Mouse (Mus musculus) CH12.LX (cell line): ENCODE results near the gene Notch1. TPM values are rescaled to one million over a fixed set of nuclear protein-coding genes. Genes with fewer than 3 reads are reported as not detected.

ENCODE experiments used
- DNase-seq: peaks from one replicate; pipeline ENCODE4 v3.0.0-alpha.2; 2013; ENCODE audit errors: extremely low read depth
- H3K27ac ChIP-seq: 2 replicates; pipeline ENCODE4 v1.5.1; 2012; ENCODE audit warnings: low read depth, mild to moderate bottlenecking, control low read depth, moderate library complexity; ENCODE audit not compliant: insufficient read depth
- H3K27me3 ChIP-seq: replicated peaks from 2 replicates; pipeline ENCODE3; 2012; ENCODE audit warnings: inconsistent platforms
- H3K36me3 ChIP-seq, 2 experiments: replicated peaks in 1 of 2; 2 replicates each; pipeline versions ENCODE3 to v1.6.1; 2012; ENCODE audit warnings: inconsistent platforms in 1 of 2, low read length in 1 of 2, mild to moderate bottlenecking in 1 of 2, mixed read lengths in 1 of 2, moderate library complexity in 1 of 2; ENCODE audit not compliant: control insufficient read depth in 1 of 2, insufficient read depth in 1 of 2
- H3K4me1 ChIP-seq, 2 experiments: 2 replicates each; pipeline ENCODE4 v1.6.1; 2012; ENCODE audit warnings: inconsistent platforms in 1 of 2, moderate library complexity in 1 of 2; ENCODE audit not compliant: insufficient read depth in 2 of 2, control insufficient read depth in 1 of 2
- H3K4me2 ChIP-seq: 2 replicates; pipeline ENCODE4 v1.6.1; 2012; ENCODE audit warnings: low read depth, mild to moderate bottlenecking, control low read depth; ENCODE audit not compliant: poor library complexity, insufficient read depth, severe bottlenecking
- H3K4me3 ChIP-seq, 3 experiments: fragments of 150-350 bp in 1 of 3; sonication (generic) in 1 of 3; replicated peaks in 1 of 3; 2 replicates each; pipeline versions ENCODE3 to v1.5.1; 2011 to 2012; ENCODE audit warnings: low read depth in 2 of 3, low read length in 2 of 3, mild to moderate bottlenecking in 2 of 3, moderate library complexity in 2 of 3, control low read depth in 1 of 3, improper control_type of control experiment in 1 of 3, inconsistent platforms in 1 of 3, mixed read lengths in 1 of 3; ENCODE audit not compliant: poor library complexity in 1 of 3
- H3K79me2 ChIP-seq: replicated peaks from 2 replicates; pipeline ENCODE4 v1.6.1; 2012; ENCODE audit warnings: mild to moderate bottlenecking, moderate library complexity; ENCODE audit not compliant: control insufficient read depth, poor library complexity, insufficient read depth, severe bottlenecking; ENCODE audit errors: extremely low read depth
- H3K9ac ChIP-seq: 2 replicates; pipeline ENCODE4 v1.6.1; 2012; ENCODE audit warnings: low read depth, mild to moderate bottlenecking, control low read depth, moderate library complexity; ENCODE audit not compliant: insufficient read depth
- H3K9me3 ChIP-seq: replicated peaks from 2 replicates; pipeline ENCODE3; 2012; ENCODE audit warnings: low read length, inconsistent platforms, mixed read lengths
- BHLHE40 ChIP-seq: IDR thresholded peaks from 2 replicates; pipeline ENCODE4 v1.6.1; 2011; ENCODE audit warnings: mild to moderate bottlenecking, low read depth, low read length, improper control_type of control experiment
- CHD1 ChIP-seq: IDR thresholded peaks from 2 replicates; pipeline ENCODE4 v1.6.1; 2012; ENCODE audit warnings: low read depth, low read length, improper control_type of control experiment, inconsistent platforms
- CHD2 ChIP-seq: IDR thresholded peaks from 2 replicates; pipeline ENCODE4 v1.6.1; 2011; ENCODE audit warnings: low read length, improper control_type of control experiment
- CTCF ChIP-seq, 2 experiments: IDR thresholded peaks in 1 of 2; conservative IDR thresholded peaks in 1 of 2; 2 replicates each; pipeline ENCODE4 v1.5.1; 2011 to 2012; ENCODE audit warnings: low read depth in 2 of 2, low read length in 2 of 2, improper control_type of control experiment in 1 of 2, inconsistent platforms in 1 of 2, mild to moderate bottlenecking in 1 of 2, moderate library complexity in 1 of 2
- E2F4 ChIP-seq: IDR thresholded peaks from 2 replicates; pipeline ENCODE4 v1.6.1; 2011; ENCODE audit warnings: low read depth, low read length, improper control_type of control experiment; ENCODE audit not compliant: insufficient replicate concordance
- EP300 ChIP-seq: IDR thresholded peaks from 2 replicates; pipeline ENCODE4 v1.6.1; 2011; ENCODE audit warnings: low read length, improper control_type of control experiment
- ETS1 ChIP-seq: conservative IDR thresholded peaks from 2 replicates; pipeline ENCODE4 v1.6.1; 2012; ENCODE audit warnings: low read depth, mild to moderate bottlenecking, inconsistent platforms, low read length, improper control_type of control experiment, moderate library complexity
- GABPA ChIP-seq: IDR thresholded peaks from 2 replicates; pipeline ENCODE4 v1.6.1; 2012; ENCODE audit warnings: low read depth, low read length, improper control_type of control experiment, inconsistent platforms; ENCODE audit not compliant: insufficient replicate concordance
- IRF4 ChIP-seq: IDR thresholded peaks from 2 replicates; pipeline ENCODE4 v1.6.1; 2014; ENCODE audit warnings: low read depth, mild to moderate bottlenecking, inconsistent platforms, low read length, improper control_type of control experiment
- JUN ChIP-seq: IDR thresholded peaks from 2 replicates; pipeline ENCODE4 v1.6.1; 2011; ENCODE audit warnings: low read depth, mild to moderate bottlenecking, low read length, improper control_type of control experiment, moderate library complexity; ENCODE audit not compliant: insufficient read depth
- KAT2A ChIP-seq: IDR thresholded peaks from 2 replicates; pipeline ENCODE4 v1.6.1; 2012; ENCODE audit warnings: low read length, improper control_type of control experiment, inconsistent platforms; ENCODE audit not compliant: insufficient replicate concordance
- MAFK ChIP-seq: IDR thresholded peaks from 2 replicates; pipeline ENCODE4 v1.6.1; 2011; ENCODE audit warnings: low read length, improper control_type of control experiment; ENCODE audit not compliant: insufficient replicate concordance
- MAZ ChIP-seq: IDR thresholded peaks from 2 replicates; pipeline ENCODE4 v1.6.1; 2012; ENCODE audit warnings: low read depth, mild to moderate bottlenecking, inconsistent platforms, low read length, improper control_type of control experiment, moderate library complexity
- MEF2A ChIP-seq: IDR thresholded peaks from 2 replicates; pipeline ENCODE4 v1.6.1; 2014; ENCODE audit warnings: low read depth, mild to moderate bottlenecking, inconsistent platforms, low read length, improper control_type of control experiment, borderline replicate concordance
- NELFE ChIP-seq: IDR thresholded peaks from 2 replicates; pipeline ENCODE4 v1.6.1; 2011; ENCODE audit warnings: low read depth, low read length, improper control_type of control experiment
- NRF1 ChIP-seq: IDR thresholded peaks from 2 replicates; pipeline ENCODE4 v1.6.1; 2014; ENCODE audit warnings: low read depth, mild to moderate bottlenecking, inconsistent platforms, low read length, improper control_type of control experiment, moderate library complexity
- POLR2A ChIP-seq: IDR thresholded peaks from 2 replicates; pipeline ENCODE4 v1.6.1; 2011; ENCODE audit warnings: low read depth, mild to moderate bottlenecking, improper control_type of control experiment, low read length
- POLR2AphosphoS2 ChIP-seq: IDR thresholded peaks from 2 replicates; pipeline ENCODE4 v1.6.1; 2011; ENCODE audit warnings: low read depth, low read length, improper control_type of control experiment
- RAD21 ChIP-seq: IDR thresholded peaks from 2 replicates; pipeline ENCODE4 v1.6.1; 2011; ENCODE audit warnings: low read depth, mild to moderate bottlenecking, low read length, improper control_type of control experiment, moderate library complexity
- SIN3A ChIP-seq: IDR thresholded peaks from 2 replicates; pipeline ENCODE4 v1.6.1; 2012; ENCODE audit warnings: low read length, improper control_type of control experiment, inconsistent platforms
- SMC3 ChIP-seq: IDR thresholded peaks from 2 replicates; pipeline ENCODE4 v1.6.1; 2011; ENCODE audit warnings: low read depth, low read length, improper control_type of control experiment
- TBP ChIP-seq: conservative IDR thresholded peaks from 2 replicates; pipeline ENCODE4 v1.6.1; 2011; ENCODE audit warnings: low read depth, low read length, improper control_type of control experiment
- TCF12 ChIP-seq: IDR thresholded peaks from 2 replicates; pipeline ENCODE4 v1.6.1; 2014; ENCODE audit warnings: low read depth, mild to moderate bottlenecking, inconsistent platforms, low read length, improper control_type of control experiment
- UBTF ChIP-seq: IDR thresholded peaks from 2 replicates; pipeline ENCODE4 v1.6.1; 2012; ENCODE audit warnings: low read depth, mild to moderate bottlenecking, inconsistent platforms, low read length, improper control_type of control experiment, moderate library complexity
- USF1 ChIP-seq: IDR thresholded peaks from 2 replicates; pipeline ENCODE4 v1.6.1; 2014; ENCODE audit warnings: low read depth, mild to moderate bottlenecking, inconsistent platforms, low read length, improper control_type of control experiment
- USF2 ChIP-seq: conservative IDR thresholded peaks from 2 replicates; pipeline ENCODE4 v1.6.1; 2011; ENCODE audit warnings: low read depth, low read length, improper control_type of control experiment
- ZC3H11A ChIP-seq: IDR thresholded peaks from 2 replicates; pipeline ENCODE4 v1.6.1; 2012; ENCODE audit warnings: low read depth, mild to moderate bottlenecking, inconsistent platforms, low read length, improper control_type of control experiment
- ZMIZ1 ChIP-seq: IDR thresholded peaks from 2 replicates; pipeline ENCODE4 v1.6.1; 2012; ENCODE audit warnings: low read depth, mild to moderate bottlenecking, inconsistent platforms, low read length, improper control_type of control experiment
- ZNF384 ChIP-seq: IDR thresholded peaks from 2 replicates; pipeline ENCODE4 v1.6.1; 2012; ENCODE audit warnings: low read depth, low read length, improper control_type of control experiment, inconsistent platforms
- dilution Hi-C: fragments of 300-500 bp; cut with MboI; formaldehyde crosslinking; loops from 2 replicates; pipeline ENCODE4 v1.14.3; 2020; ENCODE audit warnings: low sequenced_read_pairs; ENCODE audit not compliant: extremely low pct_unique_long_range_greater_than_20kb, extremely low pct_ligation_motif_present
- in situ Hi-C: fragments of 300-500 bp; cut with MboI; formaldehyde crosslinking; loops from 3 replicates; pipeline ENCODE4 v1.14.3; 2019; ENCODE audit warnings: low sequenced_read_pairs, low pct_ligation_motif_present, low pct_unique_long_range_greater_than_20kb, mixed read lengths
- polyA plus RNA-seq: library from polyadenylated mRNA; unstranded; fragments of >175 nt; gene quantifications from 2 replicates; pipeline ENCODE4 v1.2.1, GENCODE M21; 2012; ENCODE audit warnings: low read depth; ENCODE audit not compliant: insufficient read length
- total RNA-seq, 2 experiments: library from RNA; depleted of rRNA; stranded (reverse); fragments of 300-350 nt in 1 of 2; fragments of >200 nt in 1 of 2; gene quantifications; 2 replicates each; pipeline ENCODE4 v1.2.3; 2012 to 2014

Notch1 gene
- total and polyA plus RNA-seq, 3 experiments: 0.98 to 13.1 (median 3.8) TPM

- in situ Hi-C loops (loop anchor here (5.0 kb wide), 1 partner anchor 57 kb away; the partner anchor contains the start of gene Dnlz), dilution Hi-C loops (no loop called here)
These were observed 107.1 kb downstream of the Notch1 start for GRCm38 (mm10) chr2:26409362-26409761.

GRCm38 (mm10) chr2:26408515-26409356 lies 107.7 kb downstream of the Notch1 start, which contains the start of gene Inpp5e:
Inpp5e (minus strand) TSS chr2:26409203.
- Histone ChIP-seq H3K79me2 (no peaks in the 10 kb centered on the region), H3K27me3 (no peaks in the 10 kb centered on the region), H3K36me3 (peaks cover 31 to 74% of the 10 kb centered on the region in 2 experiments), H3K27ac (no peak within 1 kb of the TSS), H3K9me3 (no peaks in the 10 kb centered on the region), H3K4me1 (peaks cover 10 to 41% of the 10 kb centered on the region in 2 experiments), H3K4me3 (peak within 1 kb of the TSS; percentile 59 to 82 (median 79)), H3K4me2 (peak within 1 kb of the TSS; percentile 58), H3K9ac (peak within 1 kb of the TSS; percentile 74)
- dilution Hi-C loops: no loop called here
- peak; percentile 89 for DNase-seq
- in situ Hi-C loops: loop anchor here (5.0 kb wide), 1 partner anchor 56 kb away; the partner anchor contains the start of gene Dnlz
- TF ChIP-seq ZNF384 (no peak), SMC3 (peak; percentile 40), MAFK (no peak), NRF1 (peak; percentile 47), CHD2 (0 out of 2 replicates have a peak, but pooled peaks have one; percentile 22), CTCF (conservative IDR thresholded peaks at IDR 0.05 in 1 of 2, IDR thresholded peaks at IDR 0.05 in 1 of 2; ENCODE audit: low read depth in 2 of 2, low read length in 2 of 2) (peak in 1 of 2 experiments; percentile 88; a peak in 2 of 4 replicates), ETS1 (0 out of 2 replicates have a peak, but pooled peaks have one; percentile 21), IRF4 (peak; percentile 36; the same call in 1 of the 2 replicates), USF1 (no peak), TBP (no peak), GABPA (peak; percentile 67), CHD1 (no peak), USF2 (no peak), MAZ (peak; percentile 57; the same call in 1 of the 2 replicates), POLR2AphosphoS2 (peak; percentile 80; the same call in 1 of the 2 replicates), RAD21 (peak; percentile 3), SIN3A (peak; percentile 83), JUN (no peak), BHLHE40 (peak; percentile 49; the same call in 1 of the 2 replicates), KAT2A (no peak), EP300 (no peak), ZMIZ1 (no peak), NELFE (peak; percentile 66), ZC3H11A (no peak), POLR2A (peak; percentile 69)

More at GRCm38 (mm10) chr2:26409362-26409761, 107.1 kb downstream of the Notch1 start:
- TF ChIP-seq RAD21: no peak
- no peak for TF ChIP-seq MEF2A
- TF ChIP-seq USF1: no peak
- TF ChIP-seq SIN3A: no peak
- no peak for TF ChIP-seq BHLHE40
- TF ChIP-seq KAT2A: no peak
- no peak for TF ChIP-seq TCF12
- no peak for TF ChIP-seq POLR2A
- no peak for TF ChIP-seq UBTF
- TF ChIP-seq E2F4: no peak
- TF ChIP-seq GABPA: no peak
- no peak for TF ChIP-seq NELFE
- TF ChIP-seq SMC3: no peak
- no peak for TF ChIP-seq MAZ
- TF ChIP-seq ETS1: no peak
- TF ChIP-seq, all 38 proteins: peak for 0
- Histone ChIP-seq H3K9ac (no peak overlapping the region), H3K9me3 (no peaks in the 10 kb centered on the region), H3K27me3 (no peaks in the 10 kb centered on the region), H3K4me1 (peaks cover 10 to 41% of the 10 kb centered on the region in 2 experiments), H3K4me2 (no peak overlapping the region), H3K36me3 (peaks cover 35 to 80% of the 10 kb centered on the region in 2 experiments), H3K79me2 (no peaks in the 10 kb centered on the region), H3K27ac (no peak overlapping the region), H3K4me3 (peak overlapping the region in 1 of 3 experiments; percentile 79)
- no peak for DNase-seq
